ENCODE assay signal across 1 mouse cellular context in the genomic region with DNA sequence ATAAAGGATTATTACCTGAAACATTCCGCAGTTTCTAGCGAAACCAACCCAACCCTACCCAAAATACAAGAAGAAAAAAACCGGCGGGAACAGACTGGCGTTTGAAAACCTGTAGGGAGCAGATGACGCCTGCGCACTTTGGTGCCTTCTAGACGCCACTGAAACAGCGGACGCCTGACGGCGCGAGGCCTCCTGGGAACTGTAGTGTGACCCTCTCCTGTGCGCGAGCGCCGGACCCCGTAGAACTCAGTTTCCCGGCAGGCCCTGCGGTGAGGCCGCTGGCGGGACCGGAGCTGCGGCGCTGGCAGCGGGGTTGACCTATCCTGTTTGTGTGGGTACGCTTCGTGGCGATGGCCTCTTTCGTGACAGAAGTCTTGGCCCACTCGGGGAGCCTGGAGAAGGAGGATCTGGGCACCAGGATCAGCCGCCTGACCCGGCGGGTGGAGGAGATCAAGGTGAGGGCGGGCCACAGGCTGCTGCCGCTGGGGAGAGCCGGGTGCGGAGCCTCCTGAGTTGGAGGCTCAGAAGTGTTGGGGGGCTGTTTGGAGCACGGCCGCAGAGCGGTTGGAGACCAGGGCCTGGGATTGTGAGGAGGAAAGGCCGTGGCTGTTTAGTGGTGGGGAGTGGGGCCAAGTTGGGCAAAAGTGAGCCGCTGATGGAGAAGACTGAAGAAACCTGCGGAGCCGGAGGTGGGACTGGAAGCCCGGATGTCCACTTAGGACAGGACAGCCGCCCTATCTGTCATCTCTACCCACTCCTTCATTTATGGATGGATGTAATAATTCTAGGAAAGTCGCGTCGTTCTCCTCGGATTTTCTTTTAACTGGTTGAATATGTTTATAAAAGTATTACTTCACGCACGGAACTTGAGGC.
A peak's percentile ranks its signal among the peaks of the same experiment; 100 is the strongest.
TF ChIP-seq lines count a peak whose summit lies in the region.

A gene (plus strand): TSS at position 281 of the 873 bp plus-strand sequence.

TF ChIP-seq in CH12.LX, 34 proteins besides CTCF, POLR2A, EP300 and RAD21 (continued from another document):
- TF ChIP-seq SIN3A (IDR thresholded peaks at IDR 0.05; ENCODE audit: low read length) = peak; percentile 65; the same call in 1 of the 2 replicates
- TF ChIP-seq JUND (conservative IDR thresholded peaks at IDR 0.05; ENCODE audit: low read depth, low read length) = no peak
- TF ChIP-seq HCFC1 (IDR thresholded peaks at IDR 0.05; ENCODE audit: low read depth, low read length) = peak; percentile 97
- 0 out of 2 replicates have a peak, but pooled peaks have one; percentile 31 for TF ChIP-seq MAX (IDR thresholded peaks at IDR 0.05; ENCODE audit: low read length)
- TF ChIP-seq ELF1 (IDR thresholded peaks at IDR 0.05; ENCODE audit: low read depth, low read length) = peak; percentile 72
- TF ChIP-seq IRF4 (IDR thresholded peaks at IDR 0.05; ENCODE audit: low read depth, low read length) = 0 out of 2 replicates have a peak, but pooled peaks have one; percentile 21
- peak; percentile 84; the same call in 1 of the 2 replicates for TF ChIP-seq TCF12 (IDR thresholded peaks at IDR 0.05; ENCODE audit: low read depth, low read length)
- no peak for TF ChIP-seq USF1 (IDR thresholded peaks at IDR 0.05; ENCODE audit: low read depth, low read length)
- peak; percentile 51; the same call in 1 of the 2 replicates for TF ChIP-seq ZMIZ1 (IDR thresholded peaks at IDR 0.05; ENCODE audit: low read depth, low read length)
- TF ChIP-seq KAT2A (IDR thresholded peaks at IDR 0.05; ENCODE audit: insufficient replicate concordance, low read length) = peak; percentile 89; the same call in 1 of the 2 replicates
- TF ChIP-seq ZNF384 (IDR thresholded peaks at IDR 0.05; ENCODE audit: low read depth, low read length) = peak; percentile 88
- peak; percentile 87 for TF ChIP-seq NRF1 (IDR thresholded peaks at IDR 0.05; ENCODE audit: low read depth, low read length)
- peak; percentile 44 for TF ChIP-seq MXI1 (IDR thresholded peaks at IDR 0.05; ENCODE audit: low read depth, low read length)
- peak; percentile 93; the same call in 1 of the 2 replicates for TF ChIP-seq E2F4 (IDR thresholded peaks at IDR 0.05; ENCODE audit: insufficient replicate concordance, low read depth, low read length)
- peak; percentile 67 for TF ChIP-seq NELFE (IDR thresholded peaks at IDR 0.05; ENCODE audit: low read depth, low read length)
- no peak for TF ChIP-seq SMC3 (IDR thresholded peaks at IDR 0.05; ENCODE audit: low read depth, low read length)
